Mouse (Mus musculus) ovary, postnatal 10 days (tissue): Measurements from ENCODE around the gene Tacc2.

ENCODE experiments used
- DNase-seq: peaks from one replicate; pipeline ENCODE4 v3.0.0; 2022; ENCODE audit warnings: low spot score

Gene Tacc2

GRCm38 (mm10) chr7:130617591-130617990 lies 40.4 kb downstream of the Tacc2 start:
- DNase-seq = no peak

DNA sequence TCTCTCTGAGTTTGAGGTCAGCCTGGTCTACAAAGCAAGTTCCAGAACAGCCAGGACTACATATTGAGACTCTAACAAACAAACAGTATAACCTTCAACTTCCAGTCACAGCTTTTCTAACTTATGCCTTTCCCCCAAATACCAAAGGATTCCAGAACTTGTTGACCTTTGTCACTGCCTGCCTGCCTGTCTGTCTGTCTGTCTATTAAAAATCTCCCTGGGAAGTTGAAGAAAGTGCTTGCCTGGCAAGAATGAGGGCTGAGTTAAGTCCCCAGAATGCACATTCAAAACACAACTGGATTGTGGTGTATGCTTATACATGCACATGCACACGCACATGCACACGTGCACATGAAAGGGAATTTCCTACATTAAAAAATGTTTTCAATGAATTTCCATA lies 43.8 kb downstream of the Tacc2 start:
- no peak for DNase-seq

GRCm38 (mm10) chr7:130621953-130622352 lies 44.7 kb downstream of the Tacc2 start:
- no peak for DNase-seq

DNA sequence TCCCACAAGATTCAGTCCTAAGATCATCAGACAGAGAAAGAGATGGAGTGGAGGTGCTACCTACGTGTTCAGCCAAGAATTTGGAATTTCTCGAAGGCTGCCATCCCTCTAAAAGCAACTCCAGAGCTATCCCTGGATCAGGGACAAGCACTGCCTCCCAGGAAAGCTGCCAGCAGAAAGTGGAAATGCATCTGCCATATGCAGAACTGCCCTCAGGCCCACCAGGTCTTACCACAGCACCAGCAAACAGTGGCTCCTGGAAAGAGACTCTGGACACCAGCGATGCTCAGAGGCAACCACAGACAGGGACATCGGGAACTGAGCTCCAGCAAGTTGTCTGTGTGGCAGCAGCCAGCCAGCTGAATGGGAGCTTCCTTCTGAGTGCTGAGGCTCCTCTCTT lies 45.1 kb downstream of the Tacc2 start:
- DNase-seq = no peak

- no peak for DNase-seq
These were observed 47.1 kb downstream of the Tacc2 start for GRCm38 (mm10) chr7:130624299-130624698.

DNA sequence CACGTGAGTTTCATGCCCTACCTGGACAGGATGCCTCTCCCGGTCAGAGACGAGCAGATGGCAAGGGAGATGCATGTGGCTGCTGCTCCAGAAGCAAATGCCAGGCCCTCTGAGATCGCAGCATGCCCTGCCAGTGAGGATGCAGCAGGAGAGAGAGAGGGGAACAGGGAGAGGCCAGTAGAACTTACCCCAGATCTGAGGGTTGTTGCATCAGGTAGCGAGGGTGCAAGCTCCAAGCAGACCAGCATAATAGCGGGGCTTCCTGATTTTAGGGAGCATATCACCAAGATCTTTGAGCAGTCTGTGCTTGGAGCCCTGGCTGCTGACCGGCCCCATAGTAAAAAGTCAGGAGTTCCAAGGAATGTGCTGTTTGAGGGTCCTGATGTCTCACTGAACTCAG lies 48.1 kb downstream of the Tacc2 start:
- DNase-seq = no peak

GRCm38 (mm10) chr7:130628601-130629000 lies 51.4 kb downstream of the Tacc2 start:
- DNase-seq = no peak

GRCm38 (mm10) chr7:130629999-130630398 lies 52.8 kb downstream of the Tacc2 start:
- no peak for DNase-seq

DNA sequence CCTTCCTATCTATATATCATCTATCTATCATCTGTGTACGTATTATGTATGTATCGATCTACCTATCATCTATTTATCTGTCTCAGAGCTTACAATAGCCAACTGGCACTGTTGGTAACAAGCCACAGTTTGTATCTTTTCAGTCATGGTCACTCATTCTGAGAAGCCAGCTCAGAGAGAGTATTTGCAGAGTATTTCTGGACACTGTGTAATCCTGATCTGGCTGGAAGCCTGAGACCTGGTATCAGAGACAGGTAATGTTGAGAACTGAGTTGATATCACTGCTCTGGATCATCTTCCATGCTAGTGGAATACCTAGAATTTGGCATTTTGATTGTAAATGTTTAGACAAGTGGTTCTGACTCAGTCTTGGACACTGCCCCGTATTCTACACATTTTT lies 53.7 kb downstream of the Tacc2 start:
- DNase-seq = no peak

DNA sequence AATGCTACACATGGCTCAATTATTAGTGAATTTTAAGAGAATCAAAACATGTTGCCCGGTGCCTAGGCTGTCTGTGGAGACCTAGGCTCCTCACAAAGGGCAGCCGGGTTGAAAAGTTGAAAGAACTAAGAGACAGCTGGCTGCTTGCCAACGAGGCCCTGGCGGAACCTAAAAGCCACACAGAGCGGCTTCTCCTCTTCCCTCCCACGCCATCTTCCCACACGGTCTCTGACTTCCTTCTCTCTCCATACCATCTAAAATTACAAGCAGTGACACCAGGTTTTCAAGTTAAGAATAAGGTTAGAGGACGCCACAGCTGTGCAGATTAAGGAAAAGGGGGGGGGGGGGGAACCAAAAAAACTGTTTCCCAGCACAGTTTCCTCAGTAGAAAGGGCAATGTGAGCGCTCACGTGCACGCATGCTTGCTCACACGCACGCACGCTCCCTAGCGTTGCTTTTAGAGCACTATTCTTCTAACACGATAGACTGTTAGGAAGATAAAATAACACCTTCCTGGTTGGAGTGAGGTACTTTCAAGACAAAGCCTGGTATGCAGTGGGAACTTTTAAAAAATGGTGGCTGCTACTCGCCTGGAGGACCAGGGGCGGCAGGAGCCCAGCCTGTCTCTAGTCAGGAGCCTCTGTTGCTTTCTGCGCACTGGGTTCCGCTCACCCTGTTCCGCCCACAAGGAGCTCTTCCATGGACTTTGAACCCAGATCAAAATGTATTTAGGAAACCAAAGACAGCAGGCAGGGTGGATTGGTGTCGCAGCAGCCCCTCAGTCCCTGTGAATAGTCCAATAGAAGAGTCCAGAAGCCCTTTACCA lies 54.5 kb downstream of the Tacc2 start:
- no peak for DNase-seq

DNA sequence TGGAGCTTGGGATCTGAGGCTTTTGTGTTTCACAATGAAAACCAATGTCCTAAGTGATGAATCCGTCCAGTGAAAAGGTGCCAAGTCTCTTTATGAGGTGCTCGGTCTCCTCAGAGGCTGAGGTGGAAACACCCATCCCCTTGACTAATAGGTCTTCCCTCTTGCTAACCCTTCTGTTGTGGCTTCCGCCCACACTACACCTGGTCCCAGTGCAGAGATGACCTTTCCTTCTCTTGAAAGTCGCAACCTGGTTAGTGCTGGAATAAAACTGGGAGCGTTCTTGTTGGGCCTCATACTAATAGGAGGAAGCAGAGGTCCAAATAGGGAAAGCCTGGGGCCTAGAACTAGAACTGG lies 55.1 kb downstream of the Tacc2 start:
- DNase-seq = no peak

GRCm38 (mm10) chr7:130634259-130634871 lies 57.1 kb downstream of the Tacc2 start:
- no peak for DNase-seq

DNA sequence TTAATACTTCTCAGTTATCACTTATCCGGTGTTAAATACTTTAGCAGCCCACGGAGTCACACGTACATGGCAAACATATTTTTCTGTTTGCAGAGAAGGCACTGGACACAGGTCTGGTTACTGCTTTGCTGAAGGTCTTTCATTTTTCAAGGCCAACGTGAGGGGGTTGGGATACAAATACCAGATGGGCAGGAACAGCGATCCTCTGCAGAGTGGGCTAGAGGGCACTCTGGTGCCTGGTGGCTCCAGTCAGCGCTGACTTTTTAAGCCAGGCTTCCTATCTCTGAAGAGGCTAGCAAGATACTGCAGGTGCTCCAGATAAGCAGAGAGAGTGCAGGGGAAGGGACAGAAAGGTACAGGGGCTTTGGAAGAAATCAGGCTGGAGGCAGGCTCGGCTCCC lies 58.0 kb downstream of the Tacc2 start:
- no peak for DNase-seq

DNA sequence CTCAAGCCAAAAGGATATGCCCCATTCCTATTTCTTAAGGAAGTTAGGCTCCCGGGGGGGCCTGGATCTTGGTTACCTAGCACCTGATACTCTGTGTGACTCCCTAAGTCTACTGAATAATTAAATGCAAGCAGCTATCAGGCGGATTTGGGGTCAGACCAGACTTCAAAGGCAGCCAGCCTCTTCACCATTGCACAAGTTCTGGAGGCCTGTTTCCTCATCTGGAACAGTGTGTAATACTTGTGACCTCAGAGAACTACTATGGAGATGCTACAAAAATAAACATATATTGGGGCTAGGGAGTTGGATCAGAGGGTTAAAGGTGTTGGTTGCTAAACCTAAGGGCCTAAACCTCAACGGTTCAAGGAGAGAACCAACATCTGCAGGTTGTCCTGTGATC lies 59.0 kb downstream of the Tacc2 start:
- DNase-seq = no peak

- no peak for DNase-seq
These were observed 59.7 kb downstream of the Tacc2 start for GRCm38 (mm10) chr7:130636902-130637301.

GRCm38 (mm10) chr7:130637811-130638210 lies 60.6 kb downstream of the Tacc2 start:
- no peak for DNase-seq

- no peak for DNase-seq
These were observed 63.4 kb downstream of the Tacc2 start for GRCm38 (mm10) chr7:130640681-130641080.

GRCm38 (mm10) chr7:130645332-130645993 lies 68.2 kb downstream of the Tacc2 start:
- peak; percentile 60 for DNase-seq

DNA sequence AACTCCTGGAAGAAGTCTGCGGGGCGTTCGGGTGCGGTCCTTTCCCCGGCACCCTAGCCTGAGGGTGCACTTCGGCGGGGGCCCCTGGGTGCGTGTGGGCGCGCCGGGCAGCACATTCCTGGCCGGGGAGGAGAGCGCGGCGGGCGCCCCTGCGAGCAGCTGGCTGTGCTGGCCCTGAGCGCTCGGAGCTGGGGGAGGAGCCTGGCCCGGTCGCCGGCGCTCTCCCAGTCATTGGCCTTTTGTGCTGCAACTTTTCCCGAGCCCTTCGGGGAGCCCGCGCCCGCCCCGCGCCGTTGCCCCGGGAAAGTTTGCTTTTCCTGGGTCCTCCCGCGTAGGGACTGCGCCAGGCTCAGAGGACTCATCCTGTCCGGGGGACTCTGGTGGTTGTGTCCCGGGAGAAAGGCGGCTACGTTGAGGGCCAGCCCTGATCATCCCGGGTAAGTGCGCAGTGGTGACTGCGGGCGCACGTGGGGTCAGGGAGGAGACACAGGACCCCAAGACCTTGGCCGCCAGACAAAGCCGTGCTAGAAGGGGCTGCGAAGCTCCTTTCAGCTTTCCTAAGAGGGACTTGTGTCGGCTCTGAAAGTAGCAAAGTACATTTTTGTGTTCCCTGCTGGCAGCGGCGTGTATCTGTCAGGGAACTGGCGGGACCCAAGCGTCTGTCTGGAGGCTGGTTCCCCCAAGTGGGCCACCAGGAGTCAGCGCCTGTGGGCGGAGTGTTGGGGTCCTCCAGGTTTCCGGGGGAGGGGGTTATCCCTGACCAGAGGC lies 68.9 kb downstream of the Tacc2 start:
- peak; percentile 75 for DNase-seq

DNA sequence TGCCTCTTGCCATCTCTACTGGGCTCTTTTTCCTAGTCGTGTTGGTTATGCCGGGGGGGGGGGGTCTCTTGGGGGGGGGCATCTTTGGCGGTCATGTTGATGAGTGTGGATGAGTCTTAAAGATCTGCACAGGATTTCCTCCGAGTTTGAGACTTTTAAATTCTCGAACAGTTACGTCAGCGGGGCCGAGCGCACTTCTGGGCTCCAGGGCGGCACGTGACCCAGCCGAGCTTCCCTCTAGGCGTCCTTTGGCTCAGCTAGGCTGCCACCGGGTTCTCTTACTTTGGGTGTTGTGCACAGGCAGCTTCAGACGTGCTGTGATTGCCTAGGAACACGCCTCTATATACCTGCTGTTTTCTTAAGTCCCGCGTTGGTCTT lies 69.5 kb downstream of the Tacc2 start:
- DNase-seq = peak; percentile 45

DNA sequence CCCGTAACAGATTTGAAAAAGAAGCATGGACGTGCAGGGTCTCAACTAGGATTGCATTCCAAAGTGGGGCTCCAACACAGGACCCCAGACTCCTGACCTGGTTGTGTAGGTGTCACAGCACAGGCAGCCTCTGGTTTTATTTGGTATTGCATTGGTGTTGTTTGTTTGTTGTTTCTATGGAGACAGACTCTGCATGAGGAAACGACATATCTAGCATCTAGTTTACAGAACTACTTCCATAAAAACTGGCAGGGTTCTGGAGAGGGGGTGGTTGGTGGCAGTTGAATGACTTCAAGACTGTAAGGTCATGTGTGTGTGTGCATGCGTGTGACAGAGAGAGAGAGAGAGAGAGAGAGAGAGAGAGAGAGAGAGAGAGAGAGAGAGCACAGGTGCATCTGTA lies 70.8 kb downstream of the Tacc2 start:
- no peak for DNase-seq

DNA sequence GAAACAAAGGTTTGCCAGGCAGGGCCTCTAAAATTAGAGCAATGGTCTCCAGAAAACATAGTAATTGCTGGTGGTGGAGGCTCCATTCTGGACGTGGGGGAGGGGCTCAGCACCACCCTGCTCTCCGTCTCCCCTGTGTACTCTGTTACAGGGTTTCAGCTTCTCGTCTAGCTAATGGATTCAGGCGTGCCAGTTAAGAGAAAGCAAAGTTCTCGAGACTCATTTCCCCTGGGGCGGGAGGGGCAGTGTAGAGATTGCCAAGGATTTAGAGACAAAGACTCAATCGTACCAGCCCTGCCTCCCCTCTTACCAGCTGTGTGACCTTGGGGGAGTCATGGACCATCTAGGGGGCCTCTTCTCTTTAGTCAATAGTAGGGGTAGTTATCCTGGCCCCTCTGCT lies 72.0 kb downstream of the Tacc2 start:
- no peak for DNase-seq

GRCm38 (mm10) chr7:130650621-130651020 lies 73.4 kb downstream of the Tacc2 start:
- no peak for DNase-seq
